Mouse (Mus musculus) adrenal gland, postnatal 4 days (tissue): ENCODE data around the gene Selenon. TPM values are rescaled to one million over a fixed set of nuclear protein-coding genes. Genes with fewer than 3 reads are reported as not detected.

Experiments
- microRNA-seq: library from miRNA; unstranded; fragments of <30 nt; microRNA quantifications from one replicate; pipeline ENCODE4 v1.2.0, GENCODE M21; 2021
- total RNA-seq, 2 experiments: library from RNA; stranded (reverse); gene quantifications; 2 replicates each; pipeline ENCODE4 v1.2.3; 2021

The Selenon gene
- total RNA-seq, 2 experiments from 2014 or later = 49.4 to 52.7 TPM

Small RNA genes within 50 kb of the gene (microRNA-seq; reads per million reads assigned to microRNA genes)
- gene Mir6403 = not detected

Other genes starting within 250 kb of the Selenon start
- gene Trim63, start 237.0 kb downstream of the Selenon start, total RNA-seq = 1 to 10 TPM in 1 of 2 experiments, under 1 TPM in 1; 0.56 to 2.1 TPM
- 10 to 100 TPM; 33.4 to 35.2 TPM for gene Slc30a2, start 209.0 kb downstream of the Selenon start, total RNA-seq
- gene Extl1, start 168.3 kb downstream of the Selenon start, total RNA-seq = 1 to 10 TPM; 1.4 to 1.5 TPM
- gene Pafah2, start 155.8 kb downstream of the Selenon start, total RNA-seq = 10 to 100 TPM; 13.9 to 14.9 TPM
- gene Stmn1, start 83.8 kb downstream of the Selenon start, total RNA-seq = 100 to 1,000 TPM; 233 to 289 TPM
- 10 to 100 TPM; 36.8 to 40.5 TPM for gene Paqr7, start 55.5 kb downstream of the Selenon start, total RNA-seq
- 1 to 10 TPM; 4.7 to 5.4 TPM for gene Aunip, start 41.2 kb downstream of the Selenon start, total RNA-seq
- 100 to 1,000 TPM; 123 to 134 TPM for gene Mtfr1l, start 16.8 kb downstream of the Selenon start, total RNA-seq
- 10 to 100 TPM; 28.6 to 29.6 TPM for gene Man1c1, start 152.1 kb upstream of the Selenon start, total RNA-seq
- gene Ldlrap1, start 215.9 kb upstream of the Selenon start, total RNA-seq = 10 to 100 TPM; 39.1 to 44.7 TPM